Mouse (Mus musculus) ES-E14 (cell line): ENCODE results near the gene Arl10. TPM values are rescaled to one million over a fixed set of nuclear protein-coding genes. Genes with fewer than 3 reads are reported as not detected.

Source experiments
- DNase-seq: peaks from one replicate; pipeline ENCODE4 v3.0.0-alpha.2; 2013; ENCODE audit warnings: low read depth, low spot score
- H3K27ac ChIP-seq: 2 replicates; pipeline ENCODE4 v1.5.1; 2012; ENCODE audit warnings: low read depth, mild to moderate bottlenecking, low read length, moderate library complexity, mixed read lengths; ENCODE audit not compliant: poor library complexity, insufficient read depth, severe bottlenecking
- H3K36me3 ChIP-seq: 2 replicates; pipeline ENCODE4 v1.6.1; 2012; ENCODE audit warnings: mild to moderate bottlenecking, low read length, moderate library complexity, mixed read lengths; ENCODE audit not compliant: control insufficient read depth, poor library complexity, insufficient read depth, severe bottlenecking
- H3K4me1 ChIP-seq, 2 experiments: fragments of 150-350 bp in 1 of 2; sonication (generic) in 1 of 2; 2 replicates each; pipeline ENCODE4 v1.6.1; 2012; ENCODE audit warnings: low read length in 2 of 2, mild to moderate bottlenecking in 1 of 2, mixed read lengths in 1 of 2; ENCODE audit not compliant: control insufficient read depth in 2 of 2, insufficient read depth in 2 of 2, poor library complexity in 1 of 2
- H3K4me3 ChIP-seq, 2 experiments: fragments of 150-350 bp in 1 of 2; sonication (generic) in 1 of 2; 2 replicates each; pipeline ENCODE4 v1.5.1; 2012; ENCODE audit warnings: low read length in 2 of 2, low read depth in 1 of 2, mild to moderate bottlenecking in 1 of 2, mixed read lengths in 1 of 2; ENCODE audit not compliant: insufficient read depth in 1 of 2, poor library complexity in 1 of 2, severe bottlenecking in 1 of 2
- H3K9ac ChIP-seq: 2 replicates; pipeline ENCODE4 v1.6.1; 2012; ENCODE audit warnings: low read depth, mild to moderate bottlenecking, low read length, mixed read lengths; ENCODE audit not compliant: poor library complexity, insufficient read depth, severe bottlenecking
- H3K9me3 ChIP-seq: fragments of 150-350 bp; sonication (generic); 2 replicates; pipeline ENCODE4 v1.6.1; 2012; ENCODE audit warnings: low read depth, mild to moderate bottlenecking, low read length; ENCODE audit not compliant: control insufficient read depth, insufficient read depth
- CHD2 ChIP-seq: IDR thresholded peaks from 2 replicates; pipeline ENCODE4 v1.6.1; 2014; ENCODE audit warnings: mild to moderate bottlenecking, low read depth, low read length, inconsistent platforms
- HCFC1 ChIP-seq: IDR thresholded peaks from 2 replicates; pipeline ENCODE4 v1.6.1; 2012; ENCODE audit warnings: low read length, inconsistent platforms, borderline replicate concordance; ENCODE audit not compliant: insufficient read depth
- MAFK ChIP-seq: IDR thresholded peaks from 2 replicates; pipeline ENCODE4 v1.6.1; 2014; ENCODE audit warnings: mild to moderate bottlenecking, low read depth, low read length, inconsistent platforms; ENCODE audit not compliant: insufficient read depth
- ZC3H11A ChIP-seq: IDR thresholded peaks from 2 replicates; pipeline ENCODE4 v1.6.1; 2012; ENCODE audit warnings: low read depth, mild to moderate bottlenecking, inconsistent platforms, low read length, borderline replicate concordance
- ZNF384 ChIP-seq: IDR thresholded peaks from 2 replicates; pipeline ENCODE4 v1.6.1; 2012; ENCODE audit warnings: low read depth, low read length, inconsistent platforms
- in situ Hi-C, 2 experiments: fragments of 600-800 bp; cut with MboI; formaldehyde crosslinking; loops; one replicate each; pipeline ENCODE4 v1.15.1; 2025; ENCODE audit warnings: low sequenced_read_pairs in 2 of 2, inconsistent platforms in 1 of 2; ENCODE audit not compliant: unreplicated experiment in 2 of 2
- total RNA-seq: library from RNA; depleted of rRNA; stranded (reverse); fragments of 300-350 nt; gene quantifications from 2 replicates; pipeline ENCODE4 v1.2.3, GENCODE M21; 2012; rRNA removed

Gene Arl10
- total RNA-seq, 1 experiment = 38.3 TPM

DNA sequence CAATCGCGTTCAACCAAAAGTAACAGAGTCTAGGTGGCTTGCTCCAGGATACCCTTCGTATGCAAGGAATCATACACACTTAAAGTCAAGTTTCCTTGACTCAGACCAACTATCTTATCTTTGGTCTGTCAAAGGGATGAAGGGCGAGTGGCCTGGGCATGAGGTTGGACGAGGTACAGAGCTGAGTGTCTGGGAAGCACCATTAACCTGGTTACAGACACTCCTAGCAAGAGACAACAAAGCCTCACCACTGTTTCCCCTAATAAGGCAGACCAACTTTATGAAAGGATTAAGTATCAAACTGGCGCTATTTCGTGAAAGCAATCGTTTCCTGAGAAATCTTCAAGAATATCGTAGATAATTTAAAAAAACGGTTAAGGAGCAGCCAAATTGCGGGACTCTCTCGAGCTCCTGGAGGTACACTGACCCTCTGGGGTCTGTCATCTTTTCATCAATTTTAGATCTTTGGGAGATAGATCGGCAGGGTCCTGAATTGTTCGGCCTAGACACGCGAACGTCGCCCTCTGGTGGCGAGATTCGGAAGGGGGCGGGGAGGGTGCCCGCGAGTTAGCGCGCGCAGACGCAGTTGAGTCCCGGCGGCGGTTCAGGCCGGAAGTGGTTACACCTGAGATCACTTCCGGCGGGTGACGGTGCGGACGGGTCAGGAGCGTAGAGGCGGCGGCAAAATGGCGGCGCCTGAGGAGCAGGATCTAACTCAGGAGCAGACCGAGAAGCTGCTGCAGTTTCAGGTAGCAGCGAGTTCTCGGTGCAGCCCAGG lies 46.5 kb downstream of the Arl10 start, which contains the start of gene Faf2:
Gene Faf2, plus strand, starts transcription at position 630 of the 778 bp plus-strand sequence.
- H3K9ac ChIP-seq = peak within 1 kb of the TSS; percentile 99
- peak; percentile 95 for DNase-seq
- no peaks in the 10 kb centered on the region for H3K9me3 ChIP-seq
- H3K27ac ChIP-seq = peak within 1 kb of the TSS; percentile 94
- no peak for TF ChIP-seq ZC3H11A
- peak; percentile 73; the same call in 1 of the 2 replicates for TF ChIP-seq HCFC1
- no peak for TF ChIP-seq MAFK
- no peak for TF ChIP-seq ZNF384
- peak; percentile 87 for TF ChIP-seq CHD2
- no peaks in the 10 kb centered on the region for H3K36me3 ChIP-seq
- H3K4me3 ChIP-seq = peak within 1 kb of the TSS; percentile 92 to 97
- peaks cover 1 to 2% of the 10 kb centered on the region in 2 experiments; a peak in 1 of 4 replicates for H3K4me1 ChIP-seq
- in situ Hi-C loops = no loop called here

DNA sequence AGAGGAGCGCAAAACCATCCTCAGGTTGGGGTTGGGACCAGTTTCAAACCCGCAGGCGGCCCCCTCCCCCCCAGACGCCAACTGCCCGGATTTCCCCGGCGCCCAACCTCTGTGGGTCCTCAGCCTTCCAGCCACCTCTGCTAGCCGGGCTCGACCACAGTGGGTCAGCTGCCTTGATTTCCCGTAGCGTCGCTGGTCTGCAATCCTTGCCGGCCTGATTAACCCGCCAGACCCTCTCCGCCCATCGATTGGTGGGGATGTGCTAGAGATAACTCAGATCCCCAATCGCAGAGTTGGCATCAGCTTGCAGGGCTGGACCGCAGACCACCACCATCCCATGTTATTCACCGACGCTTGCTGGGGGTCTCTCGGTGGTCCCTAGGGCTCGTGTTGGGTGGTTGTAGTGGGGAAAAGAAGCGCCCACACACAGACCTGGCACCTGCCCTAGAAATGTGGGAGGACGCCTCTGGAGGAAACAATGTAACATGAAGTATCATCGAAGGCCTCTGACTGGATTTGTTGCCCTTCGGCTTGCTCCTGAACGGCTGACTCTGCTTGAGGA lies 47.2 kb downstream of the Arl10 start:
- DNase-seq = no peak
- H3K9me3 ChIP-seq = no peaks in the 10 kb centered on the region
- in situ Hi-C loops = no loop called here
- peak overlapping the region; percentile 94 for H3K27ac ChIP-seq
- H3K4me3 ChIP-seq = peak overlapping the region; percentile 92 to 97
- H3K9ac ChIP-seq = peak overlapping the region; percentile 99
- peaks cover 1 to 4% of the 10 kb centered on the region in 2 experiments; a peak in 1 of 4 replicates for H3K4me1 ChIP-seq
- TF ChIP-seq HCFC1 = no peak; the same call in 1 of the 2 replicates
- TF ChIP-seq ZC3H11A = no peak
- TF ChIP-seq ZNF384 = no peak
- no peak for TF ChIP-seq CHD2
- TF ChIP-seq MAFK = no peak
- no peaks in the 10 kb centered on the region for H3K36me3 ChIP-seq

DNA sequence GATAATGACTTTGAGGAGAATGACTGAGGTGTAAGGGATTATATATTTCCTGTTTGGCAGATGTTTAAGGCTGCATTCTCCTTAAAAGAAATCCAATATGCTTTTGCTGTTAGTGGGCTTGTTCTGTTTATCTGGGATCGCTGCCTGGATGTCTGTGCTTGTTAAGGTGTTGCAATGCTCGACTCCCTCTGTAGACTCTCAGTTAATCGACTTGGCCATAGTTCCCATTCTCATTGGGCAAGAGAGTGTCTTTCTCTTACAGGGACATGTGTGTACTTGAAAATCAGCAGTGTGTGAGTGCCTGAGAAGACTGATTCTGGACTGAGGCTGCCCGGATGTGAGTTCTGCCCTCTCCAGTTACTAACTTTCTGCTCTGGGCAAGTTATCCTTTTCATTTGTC lies 54.3 kb downstream of the Arl10 start:
- peaks cover 0 to 2% of the 10 kb centered on the region in 2 experiments; a peak in 1 of 4 replicates for H3K4me1 ChIP-seq
- in situ Hi-C loops = no loop called here
- DNase-seq = no peak
- peaks cover 4% of the 10 kb centered on the region; the same call in 1 of the 2 replicates for H3K36me3 ChIP-seq
- H3K4me3 ChIP-seq = no peak overlapping the region
- no peak overlapping the region for H3K9ac ChIP-seq
- H3K9me3 ChIP-seq = no peaks in the 10 kb centered on the region
- H3K27ac ChIP-seq = no peak overlapping the region
- no peak for TF ChIP-seq CHD2
- no peak for TF ChIP-seq HCFC1
- no peak for TF ChIP-seq ZC3H11A
- no peak for TF ChIP-seq ZNF384
- no peak for TF ChIP-seq MAFK

Other genes with a start within 250 kb of the Arl10 start
- 0.21 and 0.67 TPM in 2 replicates for gene Cplx2, start 203.7 kb upstream of the Arl10 start, total RNA-seq
- 54.6 and 81.8 TPM in 2 replicates for gene Thoc3, start 106.2 kb upstream of the Arl10 start, total RNA-seq
- 6.9 and 10.8 TPM in 2 replicates for gene Simc1, start 71.2 kb upstream of the Arl10 start, total RNA-seq
- 48.0 and 52.8 TPM in 2 replicates for gene 4833439L19Rik, start 9.6 kb upstream of the Arl10 start, total RNA-seq
- gene Nop16, start 15.1 kb downstream of the Arl10 start, total RNA-seq = 53.2 and 65.5 TPM in 2 replicates
- 108 and 156 TPM in 2 replicates for gene Higd2a, start 15.2 kb downstream of the Arl10 start, total RNA-seq
- gene Cltb, start 36.3 kb downstream of the Arl10 start, total RNA-seq = 49.5 and 75.1 TPM in 2 replicates
- gene Faf2, start 46.8 kb downstream of the Arl10 start, total RNA-seq = 76.3 and 108 TPM in 2 replicates
- gene Rnf44, start 118.9 kb downstream of the Arl10 start, total RNA-seq = 60.3 and 66.5 TPM in 2 replicates
- 0.31 and 0.69 TPM in 2 replicates for gene Cdhr2, start 126.4 kb downstream of the Arl10 start, total RNA-seq
- 0.37 and 0.58 TPM in 2 replicates for gene Gprin1, start 174.9 kb downstream of the Arl10 start, total RNA-seq
- gene Sncb, start 191.6 kb downstream of the Arl10 start, total RNA-seq = 0.16 TPM in 1 of 2 replicates, not detected in the other
- 0.37 and 0.54 TPM in 2 replicates for gene Eif4e1b, start 209.0 kb downstream of the Arl10 start, total RNA-seq
- 9.8 and 10.4 TPM in 2 replicates for gene Tspan17, start 214.4 kb downstream of the Arl10 start, total RNA-seq